Mouse (Mus musculus): ENCODE data around the gene Chst2.

- TF ChIP-seq CTCF (IDR thresholded peaks at IDR 0.05; ENCODE audit: extremely low read depth, insufficient read depth, insufficient read length, insufficient replicate concordance) = no peak
- TF ChIP-seq POLR2A (IDR thresholded peaks at IDR 0.05; ENCODE audit: low read depth, low read length) = no peak
Measured at GRCm38 (mm10) chr9:95405946-95406570, 464 bp downstream of the Chst2 start.
